Mouse (Mus musculus) urinary bladder, postnatal 25 days (tissue): ENCODE results near the gene Slit3.

Experiments used
- DNase-seq: peaks from one replicate; pipeline ENCODE4 v3.0.0; 2022; ENCODE audit warnings: low spot score

Slit3 gene

GRCm38 (mm10) chr11:35198537-35199088, 77.6 kb downstream of the Slit3 start:
- no peak for DNase-seq

- no peak for DNase-seq
Measured at GRCm38 (mm10) chr11:35202332-35202731, 81.3 kb downstream of the Slit3 start.

GRCm38 (mm10) chr11:35203673-35204072, 82.6 kb downstream of the Slit3 start:
- no peak for DNase-seq

GRCm38 (mm10) chr11:35204084-35204483, 83.1 kb downstream of the Slit3 start:
- no peak for DNase-seq

- DNase-seq = no peak
Measured at GRCm38 (mm10) chr11:35210728-35211682, 90.0 kb downstream of the Slit3 start.

- no peak for DNase-seq
Measured at GRCm38 (mm10) chr11:35224025-35224424, 103.0 kb downstream of the Slit3 start.

GRCm38 (mm10) chr11:35231361-35232090, 110.5 kb downstream of the Slit3 start:
- DNase-seq = no peak

- no peak for DNase-seq
Measured at GRCm38 (mm10) chr11:35232321-35232720, 111.3 kb downstream of the Slit3 start.

- no peak for DNase-seq
Measured at GRCm38 (mm10) chr11:35241379-35241778, 120.4 kb downstream of the Slit3 start.

GRCm38 (mm10) chr11:35243597-35243996, 122.6 kb downstream of the Slit3 start:
- no peak for DNase-seq

- no peak for DNase-seq
Measured at GRCm38 (mm10) chr11:35244526-35244925, 123.5 kb downstream of the Slit3 start.

- no peak for DNase-seq
Measured at GRCm38 (mm10) chr11:35246623-35247022, 125.6 kb downstream of the Slit3 start.

- no peak for DNase-seq
Measured at GRCm38 (mm10) chr11:35248088-35248487, 127.1 kb downstream of the Slit3 start.

GRCm38 (mm10) chr11:35250871-35251418, 129.9 kb downstream of the Slit3 start:
- no peak for DNase-seq

- peak; percentile 20 for DNase-seq
Measured at GRCm38 (mm10) chr11:35251910-35252309, 130.9 kb downstream of the Slit3 start.

- no peak for DNase-seq
Measured at GRCm38 (mm10) chr11:35257351-35257750, 136.3 kb downstream of the Slit3 start.

- DNase-seq = no peak
Measured at GRCm38 (mm10) chr11:35261562-35262087, 140.6 kb downstream of the Slit3 start.

- DNase-seq = no peak
Measured at GRCm38 (mm10) chr11:35262289-35262941, 141.4 kb downstream of the Slit3 start.

GRCm38 (mm10) chr11:35264749-35265148, 143.7 kb downstream of the Slit3 start:
- no peak for DNase-seq

GRCm38 (mm10) chr11:35270396-35270795, 149.4 kb downstream of the Slit3 start:
- no peak for DNase-seq

- DNase-seq = no peak
Measured at GRCm38 (mm10) chr11:35273416-35273815, 152.4 kb downstream of the Slit3 start.

- no peak for DNase-seq
Measured at GRCm38 (mm10) chr11:35274036-35274435, 153.0 kb downstream of the Slit3 start.
